Mouse (Mus musculus) induced T-regulatory cell, adult 2 months (primary cell): ENCODE results near the gene Ntrk3.

Source experiments
- DNase-seq: peaks from one replicate; pipeline ENCODE4 v3.0.0-alpha.2; 2012; ENCODE audit warnings: low read depth

Gene Ntrk3

DNA sequence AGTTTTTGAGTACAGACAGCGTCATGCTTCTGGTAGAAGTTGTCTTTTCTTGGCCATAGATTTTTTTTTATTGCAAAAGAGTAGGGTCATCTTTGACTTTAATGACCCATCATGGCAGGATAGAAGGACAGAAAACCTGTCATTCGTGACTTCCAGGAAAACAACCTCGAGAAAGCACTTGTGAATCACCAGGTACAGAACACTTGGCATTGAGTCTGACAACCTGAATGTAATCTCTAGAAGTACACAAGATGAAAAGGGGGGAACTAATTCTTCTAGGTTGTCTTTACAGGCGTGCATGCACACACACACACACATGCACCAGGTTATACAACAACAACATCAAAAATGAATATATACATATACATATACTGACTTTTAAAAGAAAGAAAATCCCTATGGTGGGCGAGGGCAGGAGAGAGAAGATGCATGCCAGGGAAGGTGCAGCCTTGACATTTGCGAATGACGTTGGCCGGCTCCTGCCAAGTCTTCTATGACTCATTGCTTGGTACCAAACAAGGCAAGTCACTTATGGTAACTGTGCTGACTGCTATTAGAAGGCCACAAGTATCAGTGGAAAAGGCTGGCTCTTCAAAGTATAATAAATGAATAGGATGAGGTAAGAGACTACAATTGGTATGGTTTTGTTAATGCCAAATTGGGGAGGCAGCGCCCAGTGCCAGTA is 217.4 kb downstream of the Ntrk3 start:
- DNase-seq, result no peak

DNA sequence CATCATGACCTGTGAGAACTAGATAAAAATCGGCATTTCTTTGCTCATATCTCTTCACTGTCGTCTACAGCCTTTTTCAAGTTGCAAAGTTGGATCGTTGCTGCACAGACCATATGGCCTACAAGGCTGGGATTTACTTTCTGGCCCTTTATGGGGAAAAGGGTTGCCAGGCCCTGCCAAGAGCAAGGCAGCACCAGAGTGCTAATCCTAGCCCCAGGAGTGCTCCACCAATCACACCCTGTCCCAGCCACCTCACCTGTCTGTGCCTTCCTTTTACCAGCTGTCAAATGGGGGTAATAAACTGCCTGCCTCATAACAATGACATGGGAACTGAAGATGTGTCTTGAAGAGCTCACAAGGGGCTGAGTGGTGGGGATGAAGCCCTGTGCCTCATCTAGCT is 218.1 kb downstream of the Ntrk3 start:
- DNase-seq, result no peak

- DNase-seq, result no peak
These were observed 218.9 kb downstream of the Ntrk3 start for GRCm38 (mm10) chr7:78518760-78519363.

DNA sequence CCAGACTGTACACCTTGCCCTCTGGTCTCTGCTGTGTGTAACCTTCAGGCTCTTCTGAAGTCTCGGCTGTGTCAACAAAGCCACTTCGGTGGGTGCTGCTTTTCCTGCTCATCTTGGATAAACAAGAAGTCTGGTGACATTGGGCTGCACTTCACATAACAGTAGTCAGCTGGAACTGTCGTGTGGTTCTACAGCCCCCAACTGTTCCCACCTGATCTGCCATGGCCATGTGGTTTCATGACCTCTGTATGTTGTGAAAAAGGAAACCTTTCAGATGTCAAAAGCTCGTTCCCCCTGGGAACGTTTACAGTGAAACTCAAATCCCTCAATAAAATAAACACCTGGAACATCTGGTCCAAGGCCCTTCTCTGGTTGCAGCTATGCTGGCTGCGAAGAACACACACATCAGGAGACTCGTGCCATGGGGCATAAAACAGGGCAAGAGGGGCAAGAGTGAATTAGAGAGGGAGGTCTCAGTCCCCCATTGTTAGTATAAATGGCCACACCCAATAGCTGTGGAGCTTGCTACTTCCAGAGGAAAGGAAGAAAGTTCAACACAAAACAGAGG is 222.7 kb downstream of the Ntrk3 start:
- DNase-seq, result no peak

DNA sequence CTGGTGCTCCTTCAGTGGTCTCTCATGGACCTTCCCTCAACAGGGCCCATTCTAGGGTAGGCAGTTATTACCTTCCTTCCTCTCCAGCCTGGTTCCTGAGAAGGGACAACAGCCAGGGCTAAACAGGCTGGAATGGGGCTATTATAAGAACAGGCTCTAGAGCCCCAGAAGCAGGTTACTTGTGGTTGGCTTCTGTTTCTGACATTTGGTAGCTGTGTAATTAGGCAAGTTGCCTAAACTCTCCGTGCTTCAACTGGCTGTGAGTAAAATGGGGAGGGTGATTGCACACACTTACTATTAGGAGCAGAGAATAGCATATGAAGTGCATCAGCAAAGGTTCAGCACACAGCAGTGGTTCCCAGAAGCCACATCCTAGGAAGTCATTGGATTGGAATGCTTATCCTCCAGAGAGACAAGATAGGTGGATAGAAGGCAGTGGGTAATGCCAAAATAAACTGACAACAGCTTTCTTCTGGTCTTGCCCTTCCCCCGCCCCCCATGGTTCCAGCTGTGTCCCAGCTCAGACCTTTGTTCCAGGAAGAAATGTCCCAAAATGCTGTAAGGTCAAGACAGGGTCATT is 230.7 kb downstream of the Ntrk3 start:
- no peak for DNase-seq

DNA sequence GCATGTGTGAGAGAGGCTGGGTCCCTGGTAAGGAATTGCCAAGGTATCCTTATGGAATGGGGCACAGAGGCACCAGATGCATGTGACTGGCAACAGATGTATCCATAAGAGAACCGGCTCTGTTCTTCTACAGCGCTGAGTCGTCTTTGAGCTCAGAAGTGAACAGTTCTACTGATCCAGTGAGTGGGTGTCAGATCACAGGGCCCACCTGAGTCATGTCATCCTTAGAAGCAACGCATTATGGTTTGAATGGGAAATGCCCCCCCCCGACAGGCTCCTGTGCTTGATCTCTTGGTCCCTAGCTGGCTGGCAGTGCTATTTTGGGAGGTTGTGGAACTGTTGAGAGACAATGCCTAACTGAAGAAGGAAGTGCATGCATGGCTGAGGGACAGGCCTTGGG is 236.9 kb downstream of the Ntrk3 start:
- no peak for DNase-seq

DNA sequence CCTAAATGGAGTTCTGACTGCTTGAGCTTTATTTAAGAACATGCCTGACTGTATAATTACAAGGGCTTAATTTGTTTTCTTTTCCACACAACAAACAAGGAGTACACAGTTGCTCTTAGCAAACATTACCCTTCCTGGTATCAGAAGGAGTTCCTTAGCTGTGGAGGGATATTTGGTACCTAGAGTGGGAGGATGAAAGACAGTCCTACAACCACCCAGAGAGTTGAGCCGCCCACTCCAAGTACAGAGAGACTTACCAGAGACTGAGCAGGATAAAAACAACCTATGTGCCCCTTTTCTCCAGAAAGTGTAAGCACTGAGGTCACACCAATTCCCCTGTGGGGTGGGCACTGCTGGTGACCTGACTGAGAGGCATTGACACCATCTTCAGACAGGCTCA is 237.8 kb downstream of the Ntrk3 start:
- no peak for DNase-seq

GRCm38 (mm10) chr7:78498356-78498755 is 239.5 kb downstream of the Ntrk3 start:
- DNase-seq, result no peak

DNA sequence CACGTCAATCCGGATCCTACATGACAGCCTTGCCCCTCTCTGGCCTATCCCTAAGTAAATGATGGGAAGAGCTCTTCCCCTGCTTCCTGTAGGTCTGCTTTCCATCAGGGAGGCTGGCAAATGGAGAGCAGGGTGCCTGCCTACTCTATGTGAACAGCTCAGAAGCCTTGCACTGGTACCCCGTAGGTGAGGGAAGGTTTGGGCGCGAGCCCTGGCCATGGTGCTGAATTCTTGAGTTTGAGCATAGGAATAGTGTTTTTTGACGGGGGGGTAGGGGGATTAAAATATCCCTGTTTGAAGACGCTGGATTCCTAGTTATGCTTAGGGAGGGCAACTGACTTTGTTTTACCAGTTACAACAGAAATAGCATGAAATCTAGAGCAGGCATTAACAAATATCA is 240.0 kb downstream of the Ntrk3 start:
- DNase-seq, result no peak

- no peak for DNase-seq
These were observed 244.2 kb downstream of the Ntrk3 start for GRCm38 (mm10) chr7:78493591-78493990.

DNA sequence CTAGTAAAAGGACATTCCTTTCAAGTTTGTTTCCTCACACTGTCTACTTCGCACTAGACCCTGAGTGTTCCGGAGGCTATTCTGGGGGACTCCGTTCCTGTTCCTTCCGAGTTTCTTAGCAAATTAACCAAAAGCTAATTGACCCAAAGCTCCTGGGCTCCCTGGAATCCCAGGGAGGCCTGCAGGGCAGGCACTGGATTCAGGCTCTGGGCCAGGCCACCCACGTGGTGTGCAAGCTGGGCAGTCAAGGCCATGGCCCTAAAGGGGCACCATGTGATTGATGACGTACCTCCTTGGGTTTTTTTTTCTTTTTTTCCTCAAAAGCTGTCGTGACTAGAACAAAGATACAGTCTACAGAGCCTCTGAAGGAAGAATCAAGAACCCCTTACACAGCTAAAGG is 246.6 kb downstream of the Ntrk3 start:
- DNase-seq, result no peak

- DNase-seq, result no peak
These were observed 253.5 kb downstream of the Ntrk3 start for GRCm38 (mm10) chr7:78484290-78484689.

GRCm38 (mm10) chr7:78483729-78484128 is 254.1 kb downstream of the Ntrk3 start:
- no peak for DNase-seq

- DNase-seq, result no peak
These were observed 254.8 kb downstream of the Ntrk3 start for GRCm38 (mm10) chr7:78483061-78483460.

DNA sequence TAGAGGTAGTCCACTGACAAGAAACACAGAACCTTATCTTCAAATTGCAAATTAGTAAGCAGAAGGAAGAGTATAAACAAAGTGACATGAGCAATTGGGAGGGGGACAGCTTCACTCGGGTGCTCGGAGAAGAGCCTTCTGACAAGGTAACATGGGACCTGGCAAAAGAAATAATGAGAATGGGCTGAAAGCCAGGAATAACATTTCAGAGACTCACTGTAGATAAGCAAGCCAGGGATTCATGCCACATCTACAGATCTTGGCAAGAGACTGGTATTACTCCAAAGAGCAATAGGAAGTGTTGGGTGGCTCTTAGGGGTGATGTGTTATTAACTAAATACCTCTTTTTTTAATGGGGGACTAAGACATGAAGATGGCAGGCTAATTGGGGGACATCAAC is 258.9 kb downstream of the Ntrk3 start:
- DNase-seq, result no peak

- no peak for DNase-seq
These were observed 266.1 kb downstream of the Ntrk3 start for GRCm38 (mm10) chr7:78471755-78472154.

DNA sequence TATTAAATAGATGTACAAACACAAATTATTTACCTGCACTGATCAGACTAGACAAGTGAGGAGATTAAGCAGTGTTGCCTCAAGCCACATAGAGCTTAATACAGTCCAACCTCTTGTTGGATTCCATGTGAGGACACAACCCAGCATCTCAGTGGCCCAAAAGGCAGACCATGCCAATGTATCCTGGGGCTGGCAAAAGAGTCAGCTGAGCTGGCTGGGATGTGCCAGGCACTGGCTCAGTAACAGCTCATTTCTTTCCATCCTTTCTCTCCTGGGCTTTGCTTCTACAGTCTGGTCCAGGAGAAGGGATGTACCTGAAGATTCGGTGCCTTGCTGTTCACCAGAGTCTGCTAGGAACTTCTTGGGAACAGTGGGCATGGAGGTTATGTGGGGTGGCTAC is 266.5 kb downstream of the Ntrk3 start:
- DNase-seq, result no peak

DNA sequence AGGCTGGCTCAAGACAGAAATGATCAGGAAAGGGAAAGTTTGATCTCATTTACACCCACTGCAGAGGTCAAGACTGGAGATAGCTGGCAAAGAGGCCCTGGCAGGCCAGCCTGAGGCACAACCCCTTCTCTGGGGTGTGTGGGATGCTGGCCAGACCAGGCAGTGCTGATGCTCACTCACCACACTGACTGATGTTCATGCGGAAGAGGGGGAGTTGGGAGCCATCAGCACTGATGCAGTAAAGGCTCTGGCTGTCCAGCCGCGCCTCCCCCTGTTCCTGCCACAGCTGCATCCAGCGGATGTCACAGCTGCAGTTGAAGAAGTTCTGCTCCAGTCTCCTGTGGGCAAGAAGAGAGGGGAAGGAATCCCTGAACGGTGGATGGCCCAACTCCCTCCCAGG is 275.2 kb downstream of the Ntrk3 start:
- no peak for DNase-seq

GRCm38 (mm10) chr7:78459021-78459420 is 278.8 kb downstream of the Ntrk3 start:
- no peak for DNase-seq

DNA sequence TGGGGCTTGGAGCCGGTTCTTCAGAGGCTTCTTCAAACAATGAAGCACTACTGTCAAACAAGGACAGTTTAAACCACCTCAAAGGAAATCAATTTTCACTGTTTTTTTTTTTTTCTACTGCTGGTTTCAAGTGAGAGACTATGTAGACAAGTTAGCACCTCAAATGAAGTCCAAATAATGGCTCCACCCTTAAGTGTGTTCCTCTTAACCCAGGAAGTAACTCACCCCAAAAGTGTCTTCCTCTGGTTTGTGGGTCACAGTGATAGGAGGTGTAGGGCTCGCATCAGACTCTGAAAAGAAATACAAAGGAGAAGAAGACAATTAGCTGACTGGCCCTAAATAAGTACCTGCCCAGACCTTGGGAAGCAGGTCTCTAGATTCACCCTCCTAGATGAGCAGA is 286.1 kb downstream of the Ntrk3 start:
- peak; percentile 3 for DNase-seq

DNA sequence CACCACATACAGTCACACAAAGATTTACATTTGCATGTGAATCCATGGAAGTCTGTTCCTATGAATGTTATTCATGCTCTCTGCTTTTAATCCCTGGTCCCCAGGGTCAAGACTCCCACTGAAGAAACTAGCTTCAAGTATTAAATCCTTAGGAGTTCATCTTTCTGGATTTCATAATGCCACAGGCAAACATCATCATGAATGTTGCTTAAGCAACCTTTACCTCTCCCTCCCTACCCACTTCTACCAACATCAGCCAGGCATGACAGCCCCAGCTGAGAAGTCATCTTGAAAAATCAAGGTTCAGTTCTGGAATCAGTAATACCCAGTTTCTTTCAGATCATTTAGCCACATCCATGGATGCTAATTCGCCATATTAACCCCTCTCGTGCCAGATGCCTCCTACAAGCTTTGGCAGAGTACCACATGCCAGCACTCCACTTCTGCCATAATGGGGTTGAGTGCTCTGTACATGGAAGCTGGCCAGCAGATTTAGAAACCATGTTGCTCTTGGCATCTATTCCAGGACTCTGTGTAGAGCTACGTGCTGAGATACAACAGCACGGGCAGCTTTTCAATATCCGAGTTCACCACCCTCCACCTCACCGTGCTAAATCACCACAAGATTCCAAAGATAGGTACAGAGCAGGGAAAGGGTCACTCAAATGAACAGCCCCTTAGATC is 287.8 kb downstream of the Ntrk3 start:
- no peak for DNase-seq

DNA sequence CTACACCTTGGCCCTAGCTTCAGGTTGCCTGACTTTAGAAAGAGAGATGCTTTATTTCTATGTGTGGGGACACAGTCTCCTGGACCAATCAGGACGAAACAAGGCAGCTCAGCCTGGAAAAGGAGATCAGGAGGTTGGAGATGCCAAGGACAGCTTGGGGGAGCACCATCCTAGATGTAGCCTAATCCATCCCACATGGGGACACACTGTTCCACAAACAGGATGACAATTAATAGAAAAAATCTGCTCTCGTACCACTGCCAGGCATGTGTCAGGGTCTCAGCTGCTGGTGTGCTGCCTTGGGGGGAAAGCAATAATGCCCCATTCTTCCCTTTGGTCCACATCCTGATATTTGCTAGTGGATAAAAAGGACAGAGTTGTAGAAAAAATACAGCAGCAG is 289.0 kb downstream of the Ntrk3 start:
- no peak for DNase-seq
